Mouse (Mus musculus) adrenal gland, postnatal 4 days (tissue): ENCODE results near the gene Slc22a16. TPM values are rescaled to one million over a fixed set of nuclear protein-coding genes. Genes with fewer than 3 reads are reported as not detected.

Experiments used
- DNase-seq, 2 experiments: peaks; one replicate each; pipeline ENCODE4 v3.0.0; 2021 to 2022; ENCODE audit warnings: low spot score in 2 of 2, mixed read lengths in 2 of 2
- total RNA-seq, 2 experiments: library from RNA; stranded (reverse); gene quantifications; 2 replicates each; pipeline ENCODE4 v1.2.3; 2021

Slc22a16 gene
- total RNA-seq, 2 experiments from 2014 or later: not detected

DNA sequence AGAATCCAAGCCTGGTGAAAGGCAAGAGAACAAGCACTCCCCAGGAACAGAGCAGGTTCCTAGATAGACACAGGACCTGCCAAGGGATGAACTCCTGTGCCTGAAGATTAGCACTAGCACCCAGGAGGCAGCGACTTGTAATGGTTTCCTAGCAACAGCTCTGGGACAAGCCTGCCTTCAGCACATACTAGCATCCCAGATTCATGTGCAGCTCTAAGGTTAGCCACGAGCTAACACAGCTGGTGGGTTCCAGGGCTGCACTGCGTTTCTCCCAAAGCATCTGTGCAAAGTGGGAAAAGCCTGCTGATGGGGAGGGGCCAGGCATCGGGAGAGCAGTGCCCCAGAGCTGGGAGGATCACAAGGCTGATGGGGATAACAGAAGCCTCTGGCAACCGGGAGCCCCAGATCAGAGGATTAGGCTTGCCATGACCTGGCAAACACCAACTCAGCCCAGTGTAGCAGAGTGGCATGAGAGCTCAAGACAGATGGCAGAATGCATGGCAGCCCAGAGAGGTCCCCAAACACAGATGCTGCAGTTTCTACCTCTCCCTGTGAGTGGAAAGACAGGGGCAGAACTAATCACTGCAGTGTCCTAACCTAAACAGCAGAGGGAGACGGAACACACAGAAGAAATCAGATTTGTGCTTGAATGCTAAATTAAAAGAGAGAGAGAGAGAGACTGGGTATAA is 34.7 kb downstream of the Slc22a16 start:
- DNase-seq: no peak

GRCm38 (mm10) chr10:40617973-40618372 is 47.8 kb downstream of the Slc22a16 start:
- no peak for DNase-seq

DNA sequence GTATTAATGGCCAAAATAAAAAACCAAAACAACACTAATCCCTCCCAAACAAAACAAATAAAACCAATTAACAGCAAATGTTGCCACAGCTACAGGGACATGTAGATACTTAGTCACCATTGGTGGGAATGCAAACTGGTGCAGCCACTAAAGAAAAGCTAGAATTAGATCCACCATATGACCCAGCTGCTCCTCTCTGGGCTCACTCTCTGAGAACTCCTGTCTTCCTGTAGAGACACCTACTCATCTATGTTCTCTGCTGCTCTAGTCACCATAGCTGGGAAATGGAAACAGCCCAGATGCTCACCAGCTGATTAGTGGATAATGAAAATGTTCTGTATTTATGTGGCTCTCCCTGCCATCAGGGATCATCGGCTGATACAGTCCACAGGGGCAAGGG is 49.6 kb downstream of the Slc22a16 start:
- DNase-seq: no peak

GRCm38 (mm10) chr10:40629140-40629539 is 59.0 kb downstream of the Slc22a16 start:
- no peak for DNase-seq

GRCm38 (mm10) chr10:40629656-40630311 is 59.6 kb downstream of the Slc22a16 start, which contains the start of gene Ddo:
Ddo (plus strand) TSS chr10:40630011.
- DNase-seq: no peak

- DNase-seq: no peak
These were observed 60.3 kb downstream of the Slc22a16 start for GRCm38 (mm10) chr10:40630457-40630856.

- DNase-seq: no peak
These were observed 60.8 kb downstream of the Slc22a16 start for GRCm38 (mm10) chr10:40630961-40631360.

GRCm38 (mm10) chr10:40632087-40632486 is 62.0 kb downstream of the Slc22a16 start:
- no peak for DNase-seq

DNA sequence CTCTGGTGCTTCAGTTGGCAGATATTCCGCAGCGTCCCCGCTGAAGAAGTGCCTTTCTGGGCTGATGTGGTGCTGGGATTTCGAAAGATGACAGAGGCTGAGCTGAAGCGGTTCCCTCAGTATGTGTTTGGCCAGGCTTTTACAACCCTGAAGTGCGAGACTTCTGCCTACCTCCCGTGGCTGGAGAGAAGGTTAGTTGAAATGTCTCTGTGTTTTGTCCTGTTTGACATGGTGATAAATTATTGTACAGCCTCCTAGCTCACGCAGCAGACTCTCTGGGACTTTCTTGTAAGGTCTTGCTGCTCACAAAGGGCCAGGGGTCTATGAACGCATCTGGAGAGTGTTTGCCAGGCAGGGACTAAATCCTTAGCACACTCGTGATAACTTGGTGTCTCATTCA is 67.2 kb downstream of the Slc22a16 start:
- DNase-seq: no peak

DNA sequence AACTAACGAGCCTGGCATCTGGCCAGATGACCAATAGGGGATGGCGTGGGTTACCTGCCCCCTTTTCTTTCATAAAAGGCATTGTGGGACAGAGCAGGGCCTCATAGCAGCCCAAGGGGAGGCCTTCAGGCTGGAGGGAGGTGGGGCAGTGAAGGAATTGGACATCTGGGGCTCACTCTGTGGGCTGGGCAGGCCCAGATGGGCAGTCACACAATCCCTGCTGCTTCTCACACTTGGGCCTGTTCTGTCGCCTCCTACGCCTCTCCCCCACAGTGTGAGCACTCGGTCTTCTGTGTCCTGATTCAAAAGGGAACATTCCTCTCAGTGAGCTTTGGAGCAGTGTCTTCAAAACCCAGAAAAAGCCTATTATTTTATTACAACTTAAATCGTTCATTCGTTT is 68.1 kb downstream of the Slc22a16 start:
- DNase-seq: no peak

GRCm38 (mm10) chr10:40638823-40639819 is 69.0 kb downstream of the Slc22a16 start:
- no peak for DNase-seq

GRCm38 (mm10) chr10:40640406-40640805 is 70.3 kb downstream of the Slc22a16 start:
- DNase-seq: no peak

GRCm38 (mm10) chr10:40641901-40642300 is 71.8 kb downstream of the Slc22a16 start:
- DNase-seq: no peak

- DNase-seq: no peak
These were observed 73.0 kb downstream of the Slc22a16 start for GRCm38 (mm10) chr10:40643126-40643525.

- DNase-seq: no peak
These were observed 74.3 kb downstream of the Slc22a16 start for GRCm38 (mm10) chr10:40644456-40644855.

GRCm38 (mm10) chr10:40645346-40645745 is 75.2 kb downstream of the Slc22a16 start:
- no peak for DNase-seq

- DNase-seq: no peak
These were observed 78.6 kb downstream of the Slc22a16 start for GRCm38 (mm10) chr10:40648776-40649175.

DNA sequence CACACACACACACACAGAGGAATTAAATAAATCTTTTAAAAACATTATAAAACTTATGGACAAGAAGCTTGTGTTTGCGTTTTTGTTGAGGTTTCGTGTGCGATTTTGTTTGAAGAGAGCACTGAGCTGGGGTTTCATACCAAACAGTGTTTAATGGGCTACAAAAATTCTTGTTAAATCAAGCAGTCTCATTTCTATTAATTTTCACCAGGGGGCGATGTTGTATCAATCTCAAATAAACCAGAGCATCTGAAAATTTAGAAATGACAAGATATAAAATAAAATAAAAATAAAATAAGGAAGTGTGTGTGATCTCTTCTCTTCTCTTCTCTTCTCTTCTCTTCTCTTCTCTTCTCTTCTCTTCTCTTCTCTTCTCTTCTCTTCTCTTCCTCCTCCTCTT is 79.5 kb downstream of the Slc22a16 start:
- DNase-seq: no peak

DNA sequence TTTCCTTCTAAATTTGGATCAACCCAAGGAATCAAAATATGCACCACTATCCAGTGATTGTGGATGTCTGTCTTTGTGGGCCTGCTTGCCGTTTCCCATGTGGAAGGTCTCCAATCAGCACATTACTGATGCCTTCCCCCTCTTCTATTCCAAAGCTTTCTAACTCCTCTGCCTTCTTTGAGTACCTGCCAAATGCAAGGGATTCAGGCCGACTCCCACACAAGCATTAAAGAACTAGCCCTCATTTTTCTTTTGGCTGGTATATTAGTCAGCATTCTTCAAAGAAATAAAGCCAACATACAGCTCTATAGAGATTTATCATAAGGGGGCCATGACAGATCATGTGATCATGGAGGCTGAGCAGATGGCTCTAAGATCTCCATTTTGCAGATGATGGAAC is 81.5 kb downstream of the Slc22a16 start:
- DNase-seq: no peak
